Mouse (Mus musculus) left cerebral cortex, postnatal 36 days (tissue): ENCODE data around the gene G430095P16Rik. TPM values are rescaled to one million over a fixed set of nuclear protein-coding genes. Genes with fewer than 3 reads are reported as not detected.

ENCODE experiments used
- total RNA-seq, 2 experiments: library from RNA; stranded (reverse); gene quantifications; 2 replicates each; pipeline ENCODE4 v1.2.3; 2021

The G430095P16Rik gene
- total RNA-seq, 2 experiments from 2014 or later = not detected

Other genes with a start within 250 kb of the G430095P16Rik start
- gene Ier2, start 60.2 kb upstream of the G430095P16Rik start, total RNA-seq = 10 to 100 TPM in 1 of 2 experiments, 1 to 10 TPM in 1; 5.6 to 27.6 TPM
- gene Trmt1, start 36.7 kb upstream of the G430095P16Rik start, total RNA-seq = 100 to 1,000 TPM in 1 of 2 experiments, 10 to 100 TPM in 1; 84.5 to 124 TPM
- 10 to 100 TPM; 94.2 to 99.7 TPM for gene Nacc1, start 35.1 kb upstream of the G430095P16Rik start, total RNA-seq
- 1 to 10 TPM; 2.4 to 3.4 TPM for gene Lyl1, start 21.6 kb upstream of the G430095P16Rik start, total RNA-seq
- 100 to 1,000 TPM; 303 to 353 TPM for gene Nfix, start 77.3 kb downstream of the G430095P16Rik start, total RNA-seq
- gene Dand5, start 99.8 kb downstream of the G430095P16Rik start, total RNA-seq = 10 to 100 TPM; 10.3 to 10.9 TPM
- gene Gadd45gip1, start 108.5 kb downstream of the G430095P16Rik start, total RNA-seq = 10 to 100 TPM; 26.3 to 26.9 TPM
- gene Rad23a, start 117.7 kb downstream of the G430095P16Rik start, total RNA-seq = 10 to 100 TPM; 77.9 to 78.8 TPM
- 100 to 1,000 TPM; 435 to 511 TPM for gene Calr, start 123.9 kb downstream of the G430095P16Rik start, total RNA-seq
- gene Farsa, start 134.0 kb downstream of the G430095P16Rik start, total RNA-seq = 10 to 100 TPM; 46.2 to 47.8 TPM
- gene Syce2, start 149.1 kb downstream of the G430095P16Rik start, total RNA-seq = 1 to 10 TPM; 8.3 TPM
- 10 to 100 TPM; 29.6 to 42.4 TPM for gene Gcdh, start 170.9 kb downstream of the G430095P16Rik start, total RNA-seq
- gene Klf1, start 178.9 kb downstream of the G430095P16Rik start, total RNA-seq = not detected
- 1 to 10 TPM; 3.1 to 4.1 TPM for gene Dnase2a, start 185.6 kb downstream of the G430095P16Rik start, total RNA-seq
- 10 to 100 TPM; 85.9 to 94.2 TPM for gene Mast1, start 214.4 kb downstream of the G430095P16Rik start, total RNA-seq
- 1 to 10 TPM in 1 of 2 experiments, under 1 TPM in 1; 0.84 to 1.7 TPM for gene Rtbdn, start 224.0 kb downstream of the G430095P16Rik start, total RNA-seq
- 1 to 10 TPM in 1 of 2 experiments, not detected in 1; 1.6 TPM for gene Gm49661, start 246.4 kb downstream of the G430095P16Rik start, total RNA-seq
- gene Prdx2, start 246.6 kb downstream of the G430095P16Rik start, total RNA-seq = 100 to 1,000 TPM; 324 to 340 TPM
- 10 to 100 TPM; 41.2 to 55.4 TPM for gene Rnaseh2a, start 246.8 kb downstream of the G430095P16Rik start, total RNA-seq